Mouse (Mus musculus) liver, embryonic 15.5 days (tissue): ENCODE measurements around the gene Serpinb2. TPM values are rescaled to one million over a fixed set of nuclear protein-coding genes. Genes with fewer than 3 reads are reported as not detected.

Source experiments
- ATAC-seq: fragments of 200-750 bp; cut with Nextera tagmentation; 2 replicates; pipeline ENCODE4 v1.8.0; 2017; ENCODE audit warnings: moderate number of reproducible peaks, mild to moderate bottlenecking, moderate library complexity; ENCODE audit not compliant: insufficient read depth
- H3K27ac ChIP-seq: fragments of 300-500 bp; sonication (generic); replicated peaks from 2 replicates; pipeline ENCODE4 v1.5.1; 2015; ENCODE audit warnings: mild to moderate bottlenecking, inconsistent platforms
- H3K27me3 ChIP-seq: fragments of 300-500 bp; sonication (generic); 2 replicates; pipeline ENCODE4 v1.6.1; 2015; ENCODE audit warnings: mild to moderate bottlenecking, inconsistent platforms
- H3K36me3 ChIP-seq: fragments of 300-500 bp; sonication (generic); replicated peaks from 2 replicates; pipeline ENCODE4 v1.6.1; 2015; ENCODE audit warnings: moderate library complexity, mild to moderate bottlenecking, inconsistent platforms
- H3K4me1 ChIP-seq: fragments of 300-500 bp; sonication (generic); replicated peaks from 2 replicates; pipeline ENCODE4 v1.6.1; 2015; ENCODE audit warnings: inconsistent platforms
- H3K4me2 ChIP-seq: fragments of 300-500 bp; sonication (generic); 2 replicates; pipeline ENCODE4 v1.6.1; 2015; ENCODE audit warnings: moderate library complexity, mild to moderate bottlenecking, inconsistent platforms
- H3K4me3 ChIP-seq: fragments of 300-500 bp; sonication (generic); replicated peaks from 2 replicates; pipeline ENCODE4 v1.5.1; 2015; ENCODE audit warnings: mild to moderate bottlenecking, inconsistent platforms
- H3K9ac ChIP-seq: fragments of 300-500 bp; sonication (generic); 2 replicates; pipeline ENCODE4 v1.6.1; 2015; ENCODE audit warnings: moderate library complexity, mild to moderate bottlenecking, inconsistent platforms
- H3K9me3 ChIP-seq: fragments of 300-500 bp; sonication (generic); replicated peaks from 2 replicates; pipeline ENCODE4 v1.6.1; 2016; ENCODE audit warnings: inconsistent platforms
- whole genome bisulfite sequencing: fragments of 180-500 bp; shearing (Covaris S2); methylation state at CpG from one replicate; pipeline ENCODE4 v1.1.7; 2015; ENCODE audit warnings: mixed read lengths; ENCODE audit not compliant: insufficient replicate concordance; 5-methylcytosine and 5-hydroxymethylcytosine counted together
- polyA plus RNA-seq: library from polyadenylated mRNA; unstranded; fragments of >200 nt; fragmentation: Nextera tagmentation; extraction: Ambion mirVana; gene quantifications from 2 replicates; pipeline ENCODE4 v1.2.1, GENCODE M21; 2015

Serpinb2 gene
- polyA plus RNA-seq, 1 experiment from 2014 or later = 2.4 TPM

DNA sequence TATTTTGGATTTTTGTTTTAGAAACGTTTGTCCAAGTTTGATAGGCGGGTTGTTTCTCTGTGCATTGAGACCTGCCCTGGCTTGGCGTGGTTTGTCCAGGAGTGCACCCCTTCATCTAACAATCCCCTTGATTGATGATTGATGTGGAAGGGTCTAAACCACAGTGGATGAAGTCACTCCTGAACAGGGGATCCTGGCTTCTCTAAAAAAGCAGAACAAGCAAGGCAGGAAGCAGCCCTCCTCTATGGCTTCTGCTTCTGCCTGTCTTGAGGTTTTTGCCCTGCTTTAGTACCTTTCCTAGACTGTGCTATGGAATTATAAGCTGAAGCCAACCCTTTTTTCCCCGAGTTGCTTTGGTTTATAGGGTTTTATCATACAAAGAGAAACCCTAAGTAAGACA lies 14.4 kb downstream of the Serpinb2 start:
- 27% methylated on average over 4 of the region's 4 CpGs for WGBS
- no peak for ATAC-seq
- no peaks in the 10 kb centered on the region for H3K9me3 ChIP-seq
- no peak overlapping the region for H3K4me2 ChIP-seq
- no peaks in the 10 kb centered on the region for H3K36me3 ChIP-seq
- no peak overlapping the region for H3K9ac ChIP-seq
- H3K4me3 ChIP-seq = no peak overlapping the region
- H3K4me1 ChIP-seq = no peaks in the 10 kb centered on the region
- no peaks in the 10 kb centered on the region for H3K27me3 ChIP-seq
- H3K27ac ChIP-seq = no peak overlapping the region

GRCm38 (mm10) chr1:107528325-107529078 lies 17.3 kb downstream of the Serpinb2 start:
- Histone ChIP-seq H3K27ac (no peak overlapping the region), H3K9ac (no peak overlapping the region), H3K4me2 (no peak overlapping the region), H3K36me3 (no peaks in the 10 kb centered on the region), H3K27me3 (no peaks in the 10 kb centered on the region), H3K4me3 (no peak overlapping the region), H3K9me3 (no peaks in the 10 kb centered on the region), H3K4me1 (no peaks in the 10 kb centered on the region)
- no peak for ATAC-seq
- 34% methylated on average over 3 of the region's 3 CpGs for WGBS

DNA sequence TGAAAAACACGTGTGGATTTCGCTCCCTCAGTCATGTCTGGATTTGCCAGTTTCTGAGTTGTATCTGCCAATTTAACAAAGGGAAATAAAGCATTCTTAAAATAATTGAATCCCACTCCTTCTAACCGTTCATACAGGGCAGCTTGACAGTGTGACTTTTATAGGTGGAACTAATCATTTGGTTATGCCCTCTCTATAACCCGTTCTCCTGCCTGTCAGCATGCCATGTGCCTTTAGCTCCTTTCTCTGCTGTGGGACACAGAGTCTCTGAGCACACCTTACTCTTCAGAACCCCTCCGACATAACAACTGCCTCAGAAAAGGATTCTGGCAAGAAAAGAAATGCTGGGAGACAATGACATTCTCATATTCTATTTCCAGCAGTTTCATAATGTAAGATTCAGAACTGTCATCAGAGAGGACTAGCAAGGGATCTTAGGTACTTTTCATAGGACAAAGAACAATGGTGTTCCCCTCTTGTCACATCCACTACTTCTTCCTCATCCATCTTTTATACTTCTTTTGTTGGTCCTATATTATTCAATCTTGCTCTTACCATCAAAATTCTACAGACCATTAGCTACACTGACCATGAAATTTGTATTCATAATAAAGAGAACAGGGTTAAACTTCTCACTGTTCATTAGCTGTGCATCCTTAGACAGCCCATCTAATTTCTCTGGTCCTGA lies 18.3 kb downstream of the Serpinb2 start:
- H3K27me3 ChIP-seq = no peaks in the 10 kb centered on the region
- H3K4me3 ChIP-seq = no peak overlapping the region
- ATAC-seq = no peak
- no peaks in the 10 kb centered on the region for H3K9me3 ChIP-seq
- no peak overlapping the region for H3K9ac ChIP-seq
- no peaks in the 10 kb centered on the region for H3K36me3 ChIP-seq
- H3K27ac ChIP-seq = no peak overlapping the region
- no peaks in the 10 kb centered on the region for H3K4me1 ChIP-seq
- 53% methylated on average over 5 of the region's 5 CpGs for WGBS
- H3K4me2 ChIP-seq = no peak overlapping the region

- no peak overlapping the region for H3K4me2 ChIP-seq
- H3K4me1 ChIP-seq = no peaks in the 10 kb centered on the region
- 31% methylated on average over 3 of the region's 3 CpGs for WGBS
- ATAC-seq = no peak
- no peaks in the 10 kb centered on the region for H3K27me3 ChIP-seq
- H3K4me3 ChIP-seq = no peak overlapping the region
- H3K36me3 ChIP-seq = no peaks in the 10 kb centered on the region
- no peaks in the 10 kb centered on the region for H3K9me3 ChIP-seq
- H3K9ac ChIP-seq = no peak overlapping the region
- no peak overlapping the region for H3K27ac ChIP-seq
Measured at GRCm38 (mm10) chr1:107533736-107534135, 22.5 kb downstream of the Serpinb2 start.

- ATAC-seq = no peak
- H3K4me2 ChIP-seq = no peak overlapping the region
- 67% methylated on average over 1 of the region's 1 CpGs for WGBS
- H3K27me3 ChIP-seq = no peaks in the 10 kb centered on the region
- no peak overlapping the region for H3K9ac ChIP-seq
- H3K4me1 ChIP-seq = no peaks in the 10 kb centered on the region
- no peak overlapping the region for H3K4me3 ChIP-seq
- H3K27ac ChIP-seq = no peak overlapping the region
- H3K36me3 ChIP-seq = no peaks in the 10 kb centered on the region
- H3K9me3 ChIP-seq = no peaks in the 10 kb centered on the region
Measured at GRCm38 (mm10) chr1:107537435-107537834, 26.2 kb downstream of the Serpinb2 start.

- no peak for ATAC-seq
- 60% methylated on average over 3 of the region's 3 CpGs for WGBS
Measured at GRCm38 (mm10) chr1:107559494-107559893, 48.3 kb downstream of the Serpinb2 start.

GRCm38 (mm10) chr1:107562110-107562509 lies 50.9 kb downstream of the Serpinb2 start:
- Histone ChIP-seq H3K27me3 (no peaks in the 10 kb centered on the region), H3K4me2 (no peak overlapping the region), H3K36me3 (no peaks in the 10 kb centered on the region), H3K4me3 (no peak overlapping the region), H3K27ac (no peak overlapping the region), H3K9ac (no peak overlapping the region), H3K4me1 (no peaks in the 10 kb centered on the region), H3K9me3 (no peaks in the 10 kb centered on the region)
- no peak for ATAC-seq
- 37% methylated on average over 1 of the region's 1 CpGs for WGBS

More at GRCm38 (mm10) chr1:107559494-107559893, 48.3 kb downstream of the Serpinb2 start:
- no peaks in the 10 kb centered on the region for H3K9me3 ChIP-seq
- no peak overlapping the region for H3K4me2 ChIP-seq
- no peaks in the 10 kb centered on the region for H3K27me3 ChIP-seq
- H3K36me3 ChIP-seq = no peaks in the 10 kb centered on the region
- H3K27ac ChIP-seq = no peak overlapping the region
- no peak overlapping the region for H3K9ac ChIP-seq
- H3K4me3 ChIP-seq = no peak overlapping the region
- H3K4me1 ChIP-seq = no peaks in the 10 kb centered on the region

DNA sequence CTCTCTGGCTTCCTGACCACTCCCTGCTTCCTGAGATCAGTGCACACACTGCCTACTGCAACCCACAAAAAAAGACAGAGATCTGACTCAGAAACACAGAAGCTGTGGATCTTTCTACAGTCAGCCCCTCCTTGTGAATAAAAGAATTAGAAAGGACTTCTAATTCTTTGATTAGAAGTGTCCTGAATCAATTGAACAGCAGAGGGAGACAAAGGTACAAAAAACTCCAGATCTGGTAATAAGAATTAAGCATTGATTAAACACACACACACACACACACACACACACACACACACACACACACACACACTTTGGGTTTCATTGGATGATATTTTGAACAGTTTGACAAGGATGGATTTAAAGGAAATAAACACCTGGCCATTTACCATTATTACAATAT lies 54.4 kb downstream of the Serpinb2 start:
- Histone ChIP-seq H3K4me3 (no peak overlapping the region), H3K9me3 (no peaks in the 10 kb centered on the region), H3K27me3 (no peaks in the 10 kb centered on the region), H3K36me3 (no peaks in the 10 kb centered on the region), H3K27ac (no peak overlapping the region), H3K4me2 (no peak overlapping the region), H3K9ac (no peak overlapping the region), H3K4me1 (no peaks in the 10 kb centered on the region)
- ATAC-seq = no peak

- no peaks in the 10 kb centered on the region for H3K36me3 ChIP-seq
- H3K27ac ChIP-seq = no peak overlapping the region
- H3K4me1 ChIP-seq = no peaks in the 10 kb centered on the region
- 51% methylated on average over 2 of the region's 2 CpGs for WGBS
- no peaks in the 10 kb centered on the region for H3K27me3 ChIP-seq
- no peak overlapping the region for H3K4me3 ChIP-seq
- H3K9ac ChIP-seq = no peak overlapping the region
- no peaks in the 10 kb centered on the region for H3K9me3 ChIP-seq
- no peak for ATAC-seq
- no peak overlapping the region for H3K4me2 ChIP-seq
Measured at GRCm38 (mm10) chr1:107576094-107576493, 64.9 kb downstream of the Serpinb2 start.

- Histone ChIP-seq H3K9ac (no peak overlapping the region), H3K4me1 (no peaks in the 10 kb centered on the region), H3K27me3 (no peaks in the 10 kb centered on the region), H3K27ac (no peak overlapping the region), H3K4me3 (no peak overlapping the region), H3K4me2 (no peak overlapping the region), H3K9me3 (no peaks in the 10 kb centered on the region), H3K36me3 (no peaks in the 10 kb centered on the region)
- 61% methylated on average over 1 of the region's 1 CpGs for WGBS
- no peak for ATAC-seq
Measured at GRCm38 (mm10) chr1:107577514-107577913, 66.3 kb downstream of the Serpinb2 start.

DNA sequence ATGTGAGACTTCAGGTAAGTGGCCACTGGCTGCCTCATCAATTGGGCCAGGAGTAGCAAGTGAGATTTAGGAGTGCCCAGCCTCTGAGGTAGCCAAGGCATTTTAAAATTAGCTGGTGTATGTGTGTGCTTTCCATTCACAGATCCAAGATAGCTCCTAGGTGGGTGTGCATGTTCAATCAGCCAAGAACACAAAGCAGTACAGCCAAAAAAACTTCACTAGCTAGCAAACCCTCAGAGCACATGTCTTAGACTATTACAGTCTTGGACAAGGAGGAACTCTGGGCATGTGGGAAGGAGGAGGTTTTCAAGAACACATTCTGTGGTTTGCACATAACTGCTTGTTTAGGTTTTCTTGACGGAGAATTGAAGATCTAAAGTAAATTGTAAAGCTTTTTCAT lies 70.0 kb downstream of the Serpinb2 start:
- Histone ChIP-seq H3K4me3 (no peak overlapping the region), H3K9ac (no peak overlapping the region), H3K36me3 (no peaks in the 10 kb centered on the region), H3K27me3 (no peaks in the 10 kb centered on the region), H3K4me1 (no peaks in the 10 kb centered on the region), H3K4me2 (no peak overlapping the region), H3K9me3 (no peaks in the 10 kb centered on the region), H3K27ac (no peak overlapping the region)
- 39% methylated on average over 1 of the region's 1 CpGs for WGBS
- ATAC-seq = no peak

GRCm38 (mm10) chr1:107582900-107583299 lies 71.7 kb downstream of the Serpinb2 start:
- Histone ChIP-seq H3K9ac (no peak overlapping the region), H3K27ac (no peak overlapping the region), H3K4me1 (no peaks in the 10 kb centered on the region), H3K27me3 (no peaks in the 10 kb centered on the region), H3K4me2 (no peak overlapping the region), H3K36me3 (no peaks in the 10 kb centered on the region), H3K4me3 (no peak overlapping the region), H3K9me3 (no peaks in the 10 kb centered on the region)
- no peak for ATAC-seq
